Mouse (Mus musculus): ENCODE measurements around the gene Ifnl3. TPM values are rescaled to one million over a fixed set of nuclear protein-coding genes. Genes with fewer than 3 reads are reported as not detected.

Ifnl3 gene
- not detected in 2 replicates for polyA plus RNA-seq (2012; rRNA removed; ENCODE audit: low replicate concordance)

DNA sequence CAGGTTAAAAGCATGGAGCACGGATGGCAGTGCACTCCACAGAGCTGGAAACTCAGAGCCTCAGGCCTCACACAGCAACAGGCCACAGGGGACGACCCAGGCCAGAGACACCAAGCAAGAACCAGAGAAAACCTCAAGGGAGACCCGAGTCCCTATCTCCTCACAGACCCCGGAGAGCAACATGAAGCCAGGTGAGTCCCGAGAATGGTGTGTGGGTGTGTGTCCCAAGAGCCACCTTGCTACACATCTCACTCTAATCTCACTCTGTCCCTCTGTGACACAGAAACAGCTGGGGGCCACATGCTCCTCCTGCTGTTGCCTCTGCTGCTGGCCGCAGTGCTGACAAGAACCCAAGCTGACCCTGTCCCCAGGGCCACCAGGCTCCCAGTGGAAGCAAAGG is at the start of gene Ifnl3:
TSS of gene Ifnl3 (plus strand) at position 301 of the 400 bp plus-strand sequence.

DNA sequence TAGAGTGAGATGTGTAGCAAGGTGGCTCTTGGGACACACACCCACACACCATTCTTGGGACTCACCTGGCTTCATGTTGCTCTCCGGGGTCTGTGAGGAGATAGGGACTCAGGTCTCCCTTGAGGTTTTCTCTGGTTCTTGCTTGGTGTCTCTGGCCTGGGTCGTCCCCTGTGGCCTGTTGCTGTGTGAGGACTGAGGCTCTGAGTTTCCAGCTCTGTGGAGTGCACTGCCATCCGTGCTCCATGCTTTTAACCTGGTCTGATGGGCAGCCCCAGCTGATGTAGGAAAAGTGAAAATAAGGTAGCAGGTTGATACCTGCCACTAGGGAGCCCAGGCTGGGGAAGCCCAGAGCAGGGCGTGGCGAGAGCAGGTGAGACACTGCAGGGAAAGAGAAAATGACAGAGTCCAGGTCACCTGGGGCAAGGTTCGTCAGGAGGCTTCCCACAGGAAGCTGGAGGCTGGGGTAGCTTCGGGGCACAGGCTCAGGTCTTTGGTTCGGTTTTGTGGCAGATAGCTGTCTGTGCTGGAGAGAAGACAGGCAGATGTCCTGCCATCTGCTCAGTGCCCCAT is 12.1 kb upstream of the Ifnl3 start, which contains the start of gene Ifnl2:
TSS of gene Ifnl2 (minus strand) at position 51 of the 570 bp plus-strand sequence.

DNA sequence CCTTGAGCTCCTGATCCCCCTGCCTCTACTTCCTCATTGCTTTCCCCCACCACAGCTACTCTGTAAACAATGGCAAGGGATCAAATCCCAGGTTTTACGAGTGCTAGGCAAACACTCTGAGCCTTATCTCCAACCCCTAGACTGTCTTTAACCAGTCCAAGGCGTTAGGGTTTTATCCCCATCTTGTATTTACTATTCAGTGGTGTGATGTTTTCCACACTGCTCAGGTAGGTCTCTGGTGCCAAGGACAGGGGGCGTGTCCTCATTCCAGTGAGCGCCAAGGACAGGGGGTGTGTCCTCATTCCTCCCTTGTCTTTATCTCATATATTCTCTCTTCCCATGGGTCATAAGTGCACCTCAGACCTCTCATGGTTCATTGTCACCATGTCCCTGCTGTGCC is 17.9 kb downstream of the Ifnl3 start, which contains the start of gene Sycn:
TSS of gene Sycn (plus strand) at position 360 of the 400 bp plus-strand sequence.

DNA sequence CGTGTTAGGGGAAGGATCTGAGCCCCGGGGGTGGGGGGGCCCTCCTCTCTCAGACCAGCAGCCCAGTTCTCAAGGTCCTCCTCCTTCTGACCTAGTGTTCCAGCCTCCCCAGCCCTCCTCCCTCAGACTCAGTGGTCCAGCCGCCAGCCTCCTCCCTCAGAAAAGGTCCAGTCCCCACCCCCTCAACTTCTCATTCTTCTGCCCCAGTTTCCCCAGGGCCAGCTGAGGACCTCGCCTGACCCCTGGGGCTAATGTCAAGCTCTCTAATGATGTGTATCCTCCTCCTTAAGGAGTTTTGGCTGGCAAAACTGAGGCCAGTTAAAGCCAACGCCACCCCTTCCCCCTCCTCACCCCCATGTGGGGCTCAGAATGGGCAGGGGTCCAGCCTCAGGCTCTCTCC is 24.5 kb downstream of the Ifnl3 start, which contains the start of gene Nccrp1:
TSS of gene Nccrp1 (minus strand) at position 101 of the 400 bp plus-strand sequence.

Other genes with a start within 250 kb of the Ifnl3 start
- gene Eid2b, start 245.1 kb upstream of the Ifnl3 start, polyA plus RNA-seq (2012; rRNA removed; ENCODE audit: low replicate concordance) = 7.4 and 19.4 TPM in 2 replicates
- gene Selenov, start 231.7 kb upstream of the Ifnl3 start, polyA plus RNA-seq (2012; rRNA removed; ENCODE audit: low replicate concordance) = not detected in 2 replicates
- gene Dll3, start 220.6 kb upstream of the Ifnl3 start, polyA plus RNA-seq (2012; rRNA removed; ENCODE audit: low replicate concordance) = 0.11 TPM in 1 of 2 replicates, not detected in the other
- 90.3 and 103 TPM in 2 replicates for gene Timm50, start 210.8 kb upstream of the Ifnl3 start, polyA plus RNA-seq (2012; rRNA removed; ENCODE audit: low replicate concordance)
- 114 and 125 TPM in 2 replicates for gene Supt5, start 184.1 kb upstream of the Ifnl3 start, polyA plus RNA-seq (2012; rRNA removed; ENCODE audit: low replicate concordance)
- gene Rps16, start 172.2 kb upstream of the Ifnl3 start, polyA plus RNA-seq (2012; rRNA removed; ENCODE audit: low replicate concordance) = 1,024 and 1,255 TPM in 2 replicates
- 35.6 and 63.3 TPM in 2 replicates for gene Plekhg2, start 150.2 kb upstream of the Ifnl3 start, polyA plus RNA-seq (2012; rRNA removed; ENCODE audit: low replicate concordance)
- gene Zfp36, start 142.6 kb upstream of the Ifnl3 start, polyA plus RNA-seq (2012; rRNA removed; ENCODE audit: low replicate concordance) = 63.8 and 131 TPM in 2 replicates
- gene Med29, start 130.1 kb upstream of the Ifnl3 start, polyA plus RNA-seq (2012; rRNA removed; ENCODE audit: low replicate concordance) = 54.4 and 58.2 TPM in 2 replicates
- 89.1 and 121 TPM in 2 replicates for gene Paf1, start 129.9 kb upstream of the Ifnl3 start, polyA plus RNA-seq (2012; rRNA removed; ENCODE audit: low replicate concordance)
- gene Gmfg, start 85.4 kb upstream of the Ifnl3 start, polyA plus RNA-seq (2012; rRNA removed; ENCODE audit: low replicate concordance) = 21.0 and 30.6 TPM in 2 replicates
- gene Lrfn1, start 70.9 kb upstream of the Ifnl3 start, polyA plus RNA-seq (2012; rRNA removed; ENCODE audit: low replicate concordance) = 3.9 and 9.0 TPM in 2 replicates
- not detected in 2 replicates for gene Ifnl2, start 12.4 kb upstream of the Ifnl3 start, polyA plus RNA-seq (2012; rRNA removed; ENCODE audit: low replicate concordance)
- gene Sycn, start 18.0 kb downstream of the Ifnl3 start, polyA plus RNA-seq (2012; rRNA removed; ENCODE audit: low replicate concordance) = 0.91 TPM in 1 of 2 replicates, not detected in the other
- 1.0 and 2.2 TPM in 2 replicates for gene Nccrp1, start 24.4 kb downstream of the Ifnl3 start, polyA plus RNA-seq (2012; rRNA removed; ENCODE audit: low replicate concordance)
- gene Samd4b, start 75.3 kb downstream of the Ifnl3 start, polyA plus RNA-seq (2012; rRNA removed; ENCODE audit: low replicate concordance) = 94.8 and 122 TPM in 2 replicates
- gene Pak4, start 75.3 kb downstream of the Ifnl3 start, polyA plus RNA-seq (2012; rRNA removed; ENCODE audit: low replicate concordance) = 17.6 and 40.2 TPM in 2 replicates
- 1.3 TPM in 1 of 2 replicates, not detected in the other for gene Acp7, start 108.5 kb downstream of the Ifnl3 start, polyA plus RNA-seq (2012; rRNA removed; ENCODE audit: low replicate concordance)
- gene Fbxo27, start 170.0 kb downstream of the Ifnl3 start, polyA plus RNA-seq (2012; rRNA removed; ENCODE audit: low replicate concordance) = 12.5 and 18.3 TPM in 2 replicates
- 4.6 and 7.5 TPM in 2 replicates for gene Fbxo17, start 194.0 kb downstream of the Ifnl3 start, polyA plus RNA-seq (2012; rRNA removed; ENCODE audit: low replicate concordance)
- 47.7 and 130 TPM in 2 replicates for gene Mrps12, start 219.0 kb downstream of the Ifnl3 start, polyA plus RNA-seq (2012; rRNA removed; ENCODE audit: low replicate concordance)
- gene Sars2, start 219.2 kb downstream of the Ifnl3 start, polyA plus RNA-seq (2012; rRNA removed; ENCODE audit: low replicate concordance) = 25.3 and 32.9 TPM in 2 replicates
- gene Ccer2, start 233.3 kb downstream of the Ifnl3 start, polyA plus RNA-seq (2012; rRNA removed; ENCODE audit: low replicate concordance) = not detected in 2 replicates
- gene Sirt2, start 243.9 kb downstream of the Ifnl3 start, polyA plus RNA-seq (2012; rRNA removed; ENCODE audit: low replicate concordance) = 79.4 and 91.0 TPM in 2 replicates
- 34.4 and 86.5 TPM in 2 replicates for gene Nfkbib, start 244.7 kb downstream of the Ifnl3 start, polyA plus RNA-seq (2012; rRNA removed; ENCODE audit: low replicate concordance)

Data from mammary gland, adult 2 months (tissue).